Mouse (Mus musculus) Muller cell, postnatal 12 days (primary cell): ENCODE results near the gene Tlr8.
"Not testable (repeated sequence)": the region's sequence is repeated elsewhere in the genome, so short reads cannot be mapped to it uniquely, and the experiment has no call there.

Experiments
- DNase-seq: peaks from one replicate; pipeline ENCODE4 v3.0.0-alpha.2; 2015; ENCODE audit errors: inconsistent ontology term

The Tlr8 gene

GRCm38 (mm10) chrX:167264086-167264485, at the start of gene Tlr8:
TSS of gene Tlr8 (minus strand) at chrX:167264329.
- DNase-seq, result no peak

GRCm38 (mm10) chrX:167302061-167302460, 37.9 kb upstream of the Tlr8 start:
- DNase-seq, result not testable (repeated sequence)

- peak; percentile 58 for DNase-seq
These were observed 12.8 kb upstream of the Tlr8 start for GRCm38 (mm10) chrX:167276953-167277352.

- no peak for DNase-seq
These were observed 12.4 kb upstream of the Tlr8 start for GRCm38 (mm10) chrX:167276551-167276950.

GRCm38 (mm10) chrX:167263530-167263929, 599 bp downstream of the Tlr8 start:
- no peak for DNase-seq

GRCm38 (mm10) chrX:167241736-167242135, 22.4 kb downstream of the Tlr8 start:
- no peak for DNase-seq

- DNase-seq, result no peak
These were observed 24.7 kb downstream of the Tlr8 start for GRCm38 (mm10) chrX:167239293-167239921.

GRCm38 (mm10) chrX:167233104-167233687, 30.9 kb downstream of the Tlr8 start:
- DNase-seq, result peak; percentile 22

GRCm38 (mm10) chrX:167231150-167231549, 33.0 kb downstream of the Tlr8 start:
- DNase-seq, result no peak

- DNase-seq, result no peak
These were observed 34.3 kb downstream of the Tlr8 start for GRCm38 (mm10) chrX:167229819-167230218.

GRCm38 (mm10) chrX:167229206-167229605, 34.9 kb downstream of the Tlr8 start:
- no peak for DNase-seq

- DNase-seq, result no peak
These were observed 36.4 kb downstream of the Tlr8 start for GRCm38 (mm10) chrX:167227756-167228155.

GRCm38 (mm10) chrX:167227138-167227537, 37.0 kb downstream of the Tlr8 start:
- DNase-seq, result no peak

GRCm38 (mm10) chrX:167226570-167226969, 37.6 kb downstream of the Tlr8 start:
- DNase-seq, result no peak

- peak; percentile 59 for DNase-seq
These were observed 51.4 kb downstream of the Tlr8 start for GRCm38 (mm10) chrX:167212707-167213106.

GRCm38 (mm10) chrX:167211871-167212555, 52.1 kb downstream of the Tlr8 start:
- no peak for DNase-seq

- no peak for DNase-seq
These were observed 53.8 kb downstream of the Tlr8 start for GRCm38 (mm10) chrX:167210319-167210728.

- DNase-seq, result no peak
These were observed 54.3 kb downstream of the Tlr8 start for GRCm38 (mm10) chrX:167209828-167210227.

GRCm38 (mm10) chrX:167208978-167209754, 55.0 kb downstream of the Tlr8 start, which contains the start of gene Tmsb4x:
TSS of gene Tmsb4x (minus strand) at chrX:167209315.
- DNase-seq, result peak; percentile 92

- no peak for DNase-seq
These were observed 55.7 kb downstream of the Tlr8 start for GRCm38 (mm10) chrX:167208506-167208820.

- peak; percentile 41 for DNase-seq
These were observed 56.2 kb downstream of the Tlr8 start for GRCm38 (mm10) chrX:167207741-167208505.
